Mouse (Mus musculus): ENCODE data around the gene Gabrb3. TPM values are rescaled to one million over a fixed set of nuclear protein-coding genes. Genes with fewer than 3 reads are reported as not detected.

Gene Gabrb3
- under 1 TPM; 0.64 to 0.83 TPM for total RNA-seq (2021)

GRCm38 (mm10) chr7:57419392-57419791, at the start of gene Gabrb3:
TSS of gene Gabrb3 (plus strand) at chr7:57419692.
- DNase-seq (ENCODE audit: low spot score), result no peak
- intact Hi-C loops (cut with DNase I), result no loop called here

GRCm38 (mm10) chr7:57384112-57384511, 35.4 kb upstream of the Gabrb3 start:
- intact Hi-C loops (cut with DNase I), result loop anchor here (10.0 kb wide), 1 partner anchor 119 kb away; no protein-coding TSS in a partner anchor

GRCm38 (mm10) chr7:57386517-57387340, 32.8 kb upstream of the Gabrb3 start, which contains the start of gene Gabrg3:
TSS of gene Gabrg3 (minus strand) at chr7:57387188.
- intact Hi-C loops (cut with DNase I), result loop anchor here (5.0 to 10.0 kb wide), 2 partner anchors 122 to 439 kb away; no protein-coding TSS in a partner anchor
- no peak for DNase-seq (ENCODE audit: low spot score)

More at GRCm38 (mm10) chr7:57384112-57384511, 35.4 kb upstream of the Gabrb3 start:
- no peak for DNase-seq (ENCODE audit: low spot score)

DNA sequence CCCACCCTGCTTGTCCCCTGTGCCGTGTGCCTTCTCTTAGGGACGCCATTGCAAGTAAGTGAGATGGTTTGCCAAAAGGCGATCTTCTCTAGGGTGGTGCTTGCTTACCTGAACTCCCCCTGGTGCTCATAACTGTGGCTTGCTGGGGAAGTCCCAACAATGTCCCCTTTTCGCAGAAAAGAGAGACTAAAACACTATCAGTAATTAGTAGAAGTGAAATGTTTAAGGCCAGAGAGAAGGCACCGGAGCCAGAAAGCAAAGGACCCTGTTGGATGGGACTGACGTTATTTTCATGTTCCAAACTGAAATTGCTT, 32.2 kb upstream of the Gabrb3 start:
- intact Hi-C loops (cut with DNase I), result loop anchor here (5.0 to 10.0 kb wide), 2 partner anchors 122 to 440 kb away; no protein-coding TSS in a partner anchor

GRCm38 (mm10) chr7:57390046-57390445, 29.4 kb upstream of the Gabrb3 start:
- intact Hi-C loops (cut with DNase I), result no loop called here
- DNase-seq (ENCODE audit: low spot score), result no peak

More for the DNA sequence above, 32.2 kb upstream of the Gabrb3 start:
- DNase-seq (ENCODE audit: low spot score), result no peak

DNA sequence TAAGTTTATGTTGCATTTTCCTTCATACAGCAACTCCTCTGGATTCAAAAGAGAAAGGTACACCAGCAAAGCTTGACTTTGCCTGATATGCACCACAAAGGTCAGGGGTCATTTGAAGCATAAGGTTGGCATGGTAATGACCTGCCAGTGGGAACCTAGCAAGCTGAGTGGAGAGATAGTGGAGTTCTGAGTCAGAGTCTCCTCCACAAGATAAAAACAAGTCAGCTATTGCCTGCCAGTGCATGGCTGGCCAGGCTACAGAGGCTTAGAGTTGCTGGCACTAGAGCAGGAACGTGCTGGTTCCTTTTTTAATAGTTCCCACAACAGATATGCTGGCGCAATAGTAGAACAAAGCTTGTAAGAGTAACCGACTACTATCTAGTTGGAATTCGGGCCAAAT, 25.9 kb upstream of the Gabrb3 start:
- intact Hi-C loops (cut with DNase I), result no loop called here
- DNase-seq (ENCODE audit: low spot score), result no peak

- intact Hi-C loops (cut with DNase I), result no loop called here
Observed at GRCm38 (mm10) chr7:57411163-57411562, 8.3 kb upstream of the Gabrb3 start.

DNA sequence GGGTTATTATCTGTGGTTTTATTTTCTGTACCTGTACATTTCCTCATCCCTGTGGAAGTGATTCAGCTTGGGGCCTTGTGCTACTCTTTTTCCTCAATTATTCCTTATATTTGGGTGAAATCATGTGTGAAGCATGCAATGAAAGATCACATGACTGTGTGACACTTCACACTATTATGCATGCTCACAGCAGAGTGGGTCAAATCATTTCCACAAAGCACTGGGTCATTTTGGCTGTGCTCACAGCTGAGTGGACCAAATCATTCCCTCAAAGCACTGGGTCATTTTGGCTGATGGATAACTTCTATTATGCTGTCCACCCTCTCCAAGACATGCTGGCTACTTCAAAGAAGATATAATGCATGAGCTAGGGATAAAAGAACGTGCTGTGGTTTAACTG, 6.6 kb upstream of the Gabrb3 start:
- intact Hi-C loops (cut with DNase I), result no loop called here
- DNase-seq (ENCODE audit: low spot score), result no peak

More at GRCm38 (mm10) chr7:57411163-57411562, 8.3 kb upstream of the Gabrb3 start:
- DNase-seq (ENCODE audit: low spot score), result no peak

GRCm38 (mm10) chr7:57421044-57421443, 1.6 kb downstream of the Gabrb3 start:
- intact Hi-C loops (cut with DNase I), result no loop called here
- DNase-seq (ENCODE audit: low spot score), result no peak

- intact Hi-C loops (cut with DNase I), result no loop called here
- no peak for DNase-seq (ENCODE audit: low spot score)
Observed at GRCm38 (mm10) chr7:57422675-57423074, 3.2 kb downstream of the Gabrb3 start.

GRCm38 (mm10) chr7:57448239-57448638, 28.7 kb downstream of the Gabrb3 start:
- intact Hi-C loops (cut with DNase I), result no loop called here
- no peak for DNase-seq (ENCODE audit: low spot score)

GRCm38 (mm10) chr7:57460354-57460753, 40.9 kb downstream of the Gabrb3 start:
- no peak for DNase-seq (ENCODE audit: low spot score)
- intact Hi-C loops (cut with DNase I), result no loop called here

GRCm38 (mm10) chr7:57471316-57471715, 51.8 kb downstream of the Gabrb3 start:
- intact Hi-C loops (cut with DNase I), result loop anchor here (10.0 kb wide), 1 partner anchor 1177 kb away; no protein-coding TSS in a partner anchor
- DNase-seq (ENCODE audit: low spot score), result no peak

GRCm38 (mm10) chr7:57473811-57474525, 54.5 kb downstream of the Gabrb3 start:
- intact Hi-C loops (cut with DNase I), result loop anchor here (10.0 kb wide), 1 partner anchor 1179 kb away; no protein-coding TSS in a partner anchor
- no peak for DNase-seq (ENCODE audit: low spot score)

- DNase-seq (ENCODE audit: low spot score), result no peak
- intact Hi-C loops (cut with DNase I), result no loop called here
Observed at GRCm38 (mm10) chr7:57482896-57483295, 63.4 kb downstream of the Gabrb3 start.

DNA sequence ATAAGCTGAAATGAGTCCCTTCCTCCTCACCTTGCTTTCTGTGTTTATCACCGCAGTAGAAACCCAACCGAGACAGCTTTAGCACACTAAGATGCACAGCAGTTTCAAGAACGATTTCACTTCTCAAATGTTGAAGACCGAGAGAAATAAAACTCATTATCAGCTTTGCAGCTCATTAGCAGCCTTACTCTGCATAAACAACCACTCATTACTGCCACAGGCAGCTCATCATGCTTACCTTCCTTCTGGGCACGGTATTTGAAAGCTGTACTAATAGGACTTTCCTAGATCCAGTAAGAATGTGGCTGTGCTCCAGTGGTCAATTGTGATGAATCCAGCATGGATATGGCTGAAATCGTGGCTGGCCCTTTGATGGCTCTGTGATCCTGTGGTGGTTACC, 67.4 kb downstream of the Gabrb3 start:
- intact Hi-C loops (cut with DNase I), result no loop called here
- no peak for DNase-seq (ENCODE audit: low spot score)

- intact Hi-C loops (cut with DNase I), result no loop called here
Observed at GRCm38 (mm10) chr7:57491795-57492194, 72.3 kb downstream of the Gabrb3 start.

DNA sequence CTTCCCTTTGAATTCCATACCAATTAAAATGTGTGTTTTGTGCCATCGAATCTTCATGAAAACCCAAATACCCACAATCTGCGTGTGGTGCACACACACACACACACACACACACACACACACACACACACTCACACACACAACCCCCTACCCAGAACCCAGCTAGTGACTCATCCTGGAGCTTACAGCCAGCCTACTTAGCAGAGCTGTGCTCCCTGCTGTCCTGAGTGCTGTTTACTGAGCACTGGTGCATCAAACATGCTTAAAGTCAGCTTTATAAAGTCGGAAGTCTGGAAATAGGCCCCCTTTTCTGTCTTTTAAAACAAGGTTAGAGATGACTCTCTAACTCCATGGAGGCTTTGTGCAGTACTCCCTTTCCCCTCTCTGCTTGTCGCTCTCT, 83.3 kb downstream of the Gabrb3 start:
- no peak for DNase-seq (ENCODE audit: low spot score)
- intact Hi-C loops (cut with DNase I), result no loop called here

More at GRCm38 (mm10) chr7:57491795-57492194, 72.3 kb downstream of the Gabrb3 start:
- DNase-seq (ENCODE audit: low spot score), result no peak

- no peak for DNase-seq (ENCODE audit: low spot score)
- intact Hi-C loops (cut with DNase I), result no loop called here
Observed at GRCm38 (mm10) chr7:57508860-57509632, 89.6 kb downstream of the Gabrb3 start.

GRCm38 (mm10) chr7:57509681-57510141, 90.2 kb downstream of the Gabrb3 start, which contains the start of gene Gabra5:
TSS of gene Gabra5 (minus strand) at chr7:57510059.
- intact Hi-C loops (cut with DNase I), result loop anchor here (5.0 kb wide), 1 partner anchor 523 kb away; no protein-coding TSS in a partner anchor
- DNase-seq (ENCODE audit: low spot score), result no peak
